Mouse (Mus musculus) heart, postnatal 14 days (tissue): ENCODE measurements around the gene Gna11. TPM values are rescaled to one million over a fixed set of nuclear protein-coding genes. Genes with fewer than 3 reads are reported as not detected.

Experiments used
- DNase-seq, 2 experiments: peaks; one replicate each; pipeline ENCODE4 v3.0.0; 2021 to 2022
- intact Hi-C: fragments of 180-260 bp; cut with DNase I; formaldehyde crosslinking; loops from one replicate; pipeline ENCODE4 v1.15.1; 2025
- long read RNA-seq, 2 experiments: library from polyadenylated mRNA; stranded (forward); transcript quantifications; one replicate each; pipeline ENCODE4 v2.0.0; 2021
- total RNA-seq, 2 experiments: library from RNA; stranded (reverse); gene quantifications; 2 replicates each; pipeline ENCODE4 v1.2.3; 2021

The Gna11 gene
- total RNA-seq, result 10 to 100 TPM; 50.6 to 51.6 TPM
- long read RNA-seq, experiment 1, transcript Gna11-201 (7 exons, 3,414 nt), result major isoform, 92 of 112 reads
- long read RNA-seq, experiment 1, partial matches to known transcripts, result 16 of 112 reads
- long read RNA-seq, experiment 1, other reads (novel, unspliced or antisense), result 3 of 112 reads
- long read RNA-seq, experiment 2, transcript Gna11-201 (7 exons, 3,414 nt), result major isoform, 84 of 112 reads
- long read RNA-seq, experiment 2, partial matches to known transcripts, result 1 of 112 reads
- long read RNA-seq, experiment 2, other reads (novel, unspliced or antisense), result 27 of 112 reads

DNA sequence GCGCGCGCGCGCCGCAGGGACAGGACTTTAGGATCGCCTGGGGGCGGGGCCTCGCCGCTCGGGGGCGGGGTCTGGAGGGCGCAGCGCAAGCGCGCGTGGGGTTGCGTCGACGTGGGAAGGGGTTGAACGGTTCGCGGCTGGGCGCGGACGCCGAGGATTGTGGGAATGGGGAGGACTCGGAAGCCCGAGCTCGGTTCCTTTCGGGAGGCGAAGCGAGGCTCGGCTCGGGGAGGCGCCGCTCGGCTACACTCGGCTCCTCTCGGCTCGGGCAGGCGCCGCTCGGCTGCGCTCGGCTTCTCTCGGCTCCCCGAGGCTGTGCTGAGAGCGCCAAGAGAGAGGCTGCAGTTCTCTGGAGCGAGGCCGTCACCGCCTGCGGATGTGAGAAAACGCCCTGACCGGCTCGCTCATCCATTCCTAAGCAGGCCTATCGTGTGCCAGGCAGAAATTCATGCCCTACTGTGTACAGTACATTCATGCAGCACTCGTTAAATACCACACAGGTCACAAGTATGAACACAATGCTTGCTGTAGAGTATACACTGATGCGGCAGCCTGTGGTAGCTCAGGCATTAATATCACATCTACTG, at the start of gene Gna11:
Gna11 (minus strand) TSS at position 30 of the 587 bp plus-strand sequence.
- DNase-seq, result peak; percentile 100
- intact Hi-C loops, result loop anchor here (10.0 kb wide), 1 partner anchor 160 kb away; the partner anchor contains the start of genes Dohh, Gm48551 and Gm48552

DNA sequence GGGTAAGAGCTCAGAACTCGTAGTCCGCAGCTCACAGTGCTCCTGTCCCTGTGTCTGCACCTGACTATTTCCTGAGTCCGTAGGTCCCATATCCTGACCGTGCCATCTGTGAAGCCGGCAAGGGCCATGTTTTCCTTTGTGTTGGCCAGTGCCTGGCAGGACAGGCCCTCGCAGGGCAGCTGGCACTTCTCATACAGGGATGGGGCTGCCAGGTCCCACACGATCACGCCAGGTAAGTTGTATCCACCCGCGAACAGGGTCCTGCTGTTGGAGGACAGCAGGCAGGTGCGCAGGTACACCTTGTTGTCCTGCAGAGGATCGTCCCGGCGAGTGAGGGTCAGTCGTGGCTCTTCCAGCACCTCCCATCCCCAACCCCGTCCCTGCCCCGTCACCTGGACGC, 48.9 kb upstream of the Gna11 start:
- intact Hi-C loops, result no loop called here
- no peak for DNase-seq

DNA sequence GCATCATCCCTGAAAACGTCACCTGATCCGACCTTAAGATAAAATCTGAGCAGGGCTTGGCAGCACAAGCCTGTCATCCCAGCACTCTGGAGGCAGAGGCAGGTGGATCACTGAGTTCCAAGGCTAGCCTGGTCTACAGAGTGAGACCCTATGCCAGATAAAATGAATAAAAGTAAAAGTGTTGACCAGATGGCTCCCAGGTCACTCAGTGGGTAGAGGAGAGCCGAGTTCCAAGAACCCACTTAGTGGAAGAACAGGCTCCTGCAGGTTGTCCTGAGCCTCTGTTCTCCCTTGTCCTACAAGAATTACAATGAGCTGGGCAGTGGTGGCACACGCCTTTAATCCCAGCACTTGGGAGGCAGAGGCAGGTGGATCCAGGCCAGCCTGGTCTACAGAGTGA, 48.2 kb upstream of the Gna11 start:
- no peak for DNase-seq
- intact Hi-C loops, result no loop called here

GRCm38 (mm10) chr10:81592631-81593030, 47.6 kb upstream of the Gna11 start:
- no peak for DNase-seq

DNA sequence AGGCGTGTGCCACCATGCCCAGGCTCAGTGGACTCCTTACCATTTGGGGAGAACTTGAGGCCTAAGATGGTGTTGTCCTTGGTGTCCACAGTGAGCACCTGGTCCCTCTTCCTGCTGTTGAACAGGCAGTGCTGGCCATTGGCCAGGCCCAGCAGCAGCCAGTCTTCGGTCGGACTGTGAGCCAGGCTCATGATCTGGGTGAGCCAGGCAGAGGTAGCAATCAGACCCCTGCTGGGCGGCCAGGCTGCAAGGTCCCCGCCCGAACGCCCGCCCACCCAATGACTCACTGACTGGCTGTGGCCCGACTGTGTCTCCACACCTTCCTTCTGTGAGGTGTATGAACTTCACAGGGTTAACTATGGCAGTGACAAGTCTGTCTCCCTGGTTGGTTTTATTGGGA, 46.9 kb upstream of the Gna11 start:
- no peak for DNase-seq
- intact Hi-C loops, result no loop called here

More at GRCm38 (mm10) chr10:81592631-81593030, 47.6 kb upstream of the Gna11 start:
- intact Hi-C loops, result no loop called here

DNA sequence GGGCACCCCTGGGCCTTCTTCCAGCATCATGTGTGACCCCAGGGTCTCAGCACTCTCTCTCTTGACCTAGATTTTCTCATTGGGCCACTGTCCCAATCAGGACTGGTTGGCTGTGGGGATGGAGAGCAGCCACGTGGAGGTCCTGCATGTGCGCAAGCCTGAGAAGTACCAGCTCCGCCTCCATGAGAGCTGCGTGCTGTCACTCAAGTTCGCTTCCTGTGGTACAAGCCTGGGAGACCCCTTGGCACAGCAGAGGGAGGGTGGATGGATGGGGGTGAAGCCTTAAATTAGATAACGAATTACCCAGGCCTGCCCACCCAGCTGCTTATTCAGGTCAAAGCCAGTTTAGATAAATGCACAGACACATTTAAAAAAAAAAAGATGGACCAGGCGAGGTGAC, 43.7 kb upstream of the Gna11 start:
- no peak for DNase-seq
- intact Hi-C loops, result no loop called here

GRCm38 (mm10) chr10:81583347-81583746, 38.4 kb upstream of the Gna11 start:
- intact Hi-C loops, result no loop called here
- no peak for DNase-seq

DNA sequence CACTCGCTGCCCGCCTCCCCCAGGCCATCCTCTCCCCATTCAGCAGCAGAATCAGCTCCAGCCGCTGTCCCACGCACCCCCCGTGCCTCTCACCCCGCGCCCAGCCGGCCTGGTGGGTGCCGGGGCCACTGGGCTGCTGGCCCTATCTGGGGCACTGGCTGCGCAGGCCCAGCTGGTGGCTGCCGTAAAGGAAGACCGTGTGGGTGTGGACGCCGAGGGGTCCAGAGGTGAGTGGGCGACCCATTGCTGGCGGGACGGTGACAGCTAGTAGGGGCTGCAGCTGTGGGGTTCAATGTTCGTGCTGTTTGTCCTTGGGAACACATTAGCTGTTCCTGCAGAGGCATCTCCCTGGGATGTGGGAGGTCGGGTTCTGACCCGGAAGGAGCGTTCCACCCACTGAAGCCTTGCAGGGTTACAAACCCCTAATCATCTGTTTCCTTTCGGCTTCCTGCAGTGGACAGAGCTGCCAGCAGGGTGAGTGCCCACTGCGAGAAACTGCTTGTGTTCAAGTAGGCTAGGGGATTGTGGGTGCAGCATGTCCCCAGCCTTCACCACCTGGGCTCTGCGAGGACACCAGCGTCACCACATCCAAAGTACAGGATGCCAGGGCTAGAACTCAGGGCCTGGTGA, 35.6 kb upstream of the Gna11 start:
- intact Hi-C loops, result no loop called here
- DNase-seq, result no peak

DNA sequence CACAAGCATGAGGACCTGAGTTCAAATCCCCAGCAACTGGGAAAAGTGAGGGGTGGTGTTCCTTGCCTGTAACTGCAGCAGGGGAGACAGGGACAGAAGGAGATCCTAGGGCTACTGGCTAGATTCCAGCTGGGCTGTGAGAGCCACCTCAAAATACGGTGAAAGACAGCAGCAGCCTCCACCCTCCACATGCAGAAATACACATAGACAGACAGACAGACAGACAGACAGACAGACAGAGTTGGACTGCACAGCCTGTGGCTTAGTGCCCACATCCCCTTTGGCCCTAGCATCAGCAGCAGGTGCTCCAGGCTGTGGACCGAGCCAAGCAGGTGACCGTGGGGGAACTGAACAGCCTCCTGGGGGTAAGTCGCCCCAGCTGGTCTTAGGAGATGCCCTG, 35.0 kb upstream of the Gna11 start:
- intact Hi-C loops, result no loop called here
- DNase-seq, result no peak

DNA sequence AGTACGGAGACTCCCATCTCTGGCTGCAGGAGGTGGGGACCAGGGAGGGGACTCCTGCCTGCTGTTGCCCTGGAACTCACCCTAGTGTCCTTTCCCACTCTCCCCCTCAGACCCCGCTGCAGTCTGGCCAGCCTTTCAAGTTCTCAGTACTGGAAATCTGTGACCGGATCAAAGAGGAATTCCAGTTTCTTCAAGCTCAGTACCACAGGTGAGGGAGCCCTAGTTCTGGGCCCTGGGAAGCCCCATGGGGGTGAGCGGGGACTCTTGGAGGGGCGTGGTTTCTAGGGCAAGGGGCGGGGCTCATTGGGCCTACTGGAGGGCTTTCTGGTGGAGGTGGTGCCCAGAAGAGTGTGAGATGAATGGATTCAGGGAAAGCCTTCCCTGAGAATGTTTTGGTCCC, 30.7 kb upstream of the Gna11 start:
- DNase-seq, result no peak
- intact Hi-C loops, result loop anchor here (2.0 kb wide), 1 partner anchor 21 kb away; no protein-coding TSS in a partner anchor

- peak; percentile 69 to 76 for DNase-seq
- intact Hi-C loops, result loop anchor here (2.0 kb wide), 1 partner anchor 22 kb away; no protein-coding TSS in a partner anchor
Measured at GRCm38 (mm10) chr10:81575208-81575631, 30.2 kb upstream of the Gna11 start.

DNA sequence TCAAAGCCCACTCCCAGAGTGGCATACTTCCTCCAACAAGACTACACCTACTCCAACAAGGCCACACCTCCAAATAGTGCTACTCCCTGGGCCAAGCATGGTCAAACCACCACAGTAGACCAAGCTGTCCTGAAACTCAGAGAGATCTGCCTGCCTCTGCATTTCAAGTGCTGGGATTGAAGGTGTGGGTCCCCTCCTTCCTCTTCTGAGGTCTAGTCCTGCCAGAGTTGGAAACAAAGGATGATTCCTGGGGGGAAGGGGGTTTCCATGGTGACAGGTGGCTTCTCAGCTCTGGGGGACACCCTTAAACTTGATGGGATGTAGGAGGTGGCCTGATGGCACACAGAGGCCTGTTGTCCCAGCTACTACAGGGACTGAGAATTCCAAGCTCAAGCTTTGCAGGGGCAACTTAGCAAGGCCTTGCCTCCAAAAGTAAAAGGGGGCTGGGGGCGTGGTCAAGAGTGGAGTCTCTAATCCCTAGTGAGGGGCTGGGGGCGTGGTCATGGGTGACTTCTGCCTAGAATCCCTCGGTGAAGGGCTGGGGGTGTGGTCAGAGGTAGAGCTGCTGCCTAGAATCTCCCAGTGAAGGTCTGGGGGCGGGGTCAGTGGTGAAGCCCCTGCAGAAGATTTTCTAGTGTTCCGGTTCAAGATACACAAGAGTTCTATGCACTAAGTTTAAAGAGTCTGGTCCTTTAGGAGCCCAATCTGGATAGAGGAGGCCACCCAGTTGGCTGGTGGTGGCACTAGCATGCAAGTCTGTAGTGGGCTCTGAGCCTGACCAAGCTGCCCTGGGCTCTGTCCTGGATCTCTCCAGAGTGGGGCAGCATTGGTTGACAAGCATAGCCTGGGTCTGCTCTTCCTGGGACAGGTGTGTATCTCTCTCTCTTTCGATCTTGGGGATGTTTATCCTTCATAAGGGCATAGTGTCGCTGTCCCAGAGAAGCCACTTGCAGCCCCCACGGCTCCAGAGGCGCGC, 29.4 kb upstream of the Gna11 start, which contains the start of gene Tle2:
Tle2 (plus strand) TSS at position 481 of the 976 bp plus-strand sequence.
- DNase-seq, result no peak
- intact Hi-C loops, result loop anchor here (2.0 kb wide), 1 partner anchor 22 kb away; no protein-coding TSS in a partner anchor

DNA sequence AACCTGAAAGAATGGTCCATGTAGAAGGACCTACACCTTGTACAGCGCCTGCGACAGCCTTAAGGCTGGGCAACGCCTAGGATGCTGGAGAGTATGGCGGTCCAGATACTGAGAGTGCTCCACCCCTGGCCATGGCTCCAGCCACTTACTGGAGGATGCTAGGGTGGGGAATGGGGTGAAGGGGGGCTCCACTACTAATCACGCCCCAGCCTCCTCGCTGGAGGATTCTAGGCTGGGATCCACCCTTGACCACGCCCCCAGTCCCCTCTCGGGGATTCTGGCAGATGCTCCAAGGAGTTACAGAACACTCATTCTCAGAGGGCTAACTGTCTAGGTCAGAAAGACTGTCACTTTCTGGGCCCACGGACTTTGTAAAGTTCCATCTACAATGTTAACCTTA, 28.0 kb upstream of the Gna11 start:
- peak; percentile 69 to 71 for DNase-seq
- intact Hi-C loops, result no loop called here

GRCm38 (mm10) chr10:81572133-81572671, 27.2 kb upstream of the Gna11 start:
- intact Hi-C loops, result no loop called here
- no peak for DNase-seq

GRCm38 (mm10) chr10:81571501-81571876, 26.5 kb upstream of the Gna11 start:
- peak; percentile 96 to 99 for DNase-seq
- intact Hi-C loops, result no loop called here

DNA sequence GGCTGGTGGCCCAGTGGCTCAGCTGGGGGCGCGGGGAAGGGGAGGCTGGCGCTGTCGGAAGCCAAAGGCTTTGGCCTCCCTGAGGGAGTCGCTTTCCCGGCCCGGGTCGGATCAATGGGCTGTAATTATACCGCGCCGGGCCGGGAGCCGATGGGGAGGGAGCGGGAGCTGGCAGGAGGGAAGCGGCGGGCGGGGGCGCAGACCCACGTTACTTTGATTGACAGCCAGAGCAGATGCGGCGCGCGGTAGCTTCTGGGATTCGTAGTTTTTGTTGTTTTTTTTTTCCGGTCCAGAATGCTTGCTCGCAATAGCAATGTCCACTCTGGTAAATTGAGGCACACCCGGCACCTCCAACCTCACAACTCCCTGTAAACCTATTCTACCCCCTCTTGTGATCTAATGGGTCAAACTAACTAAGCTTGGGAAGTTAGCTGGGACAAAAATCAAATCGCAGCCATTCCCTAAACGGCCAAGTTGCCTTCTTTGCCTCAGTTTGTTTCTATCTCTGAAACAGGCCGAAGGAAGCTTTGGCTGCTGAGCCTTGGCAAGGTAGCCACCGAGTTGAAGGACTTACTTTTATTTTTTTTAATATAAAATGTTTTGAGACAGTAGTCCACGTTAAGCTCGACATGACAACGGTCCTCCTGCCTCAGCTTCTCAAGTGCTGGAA, 26.0 kb upstream of the Gna11 start:
- peak; percentile 93 to 95 for DNase-seq
- intact Hi-C loops, result no loop called here

DNA sequence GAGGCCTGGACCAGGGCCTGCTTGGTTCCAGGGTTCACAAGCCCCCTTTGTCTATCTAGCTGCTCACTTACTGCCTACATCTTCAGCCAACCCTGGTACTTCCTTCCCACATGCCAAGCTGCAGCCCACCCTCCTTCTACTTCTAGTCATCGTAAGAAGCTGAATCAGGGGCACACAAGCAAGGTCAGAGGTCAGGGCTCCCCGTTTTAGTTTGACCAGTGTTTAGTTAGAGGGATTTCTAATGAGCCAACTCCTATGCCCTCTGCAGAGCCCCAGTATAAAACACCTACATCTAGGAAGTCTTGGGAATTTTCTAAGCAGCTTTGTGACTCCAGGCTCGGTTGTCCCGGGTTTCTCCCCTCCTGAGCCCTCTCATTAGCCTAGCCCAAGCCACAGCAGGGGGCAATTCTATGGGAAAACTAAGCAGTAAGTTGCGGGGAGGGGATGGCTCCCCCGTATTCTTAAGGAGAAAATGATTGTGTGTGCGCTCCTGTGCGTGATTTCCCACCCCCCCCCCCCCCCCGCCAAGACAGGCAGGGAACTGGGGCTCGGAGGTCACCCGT, 25.3 kb upstream of the Gna11 start:
- intact Hi-C loops, result no loop called here
- no peak for DNase-seq

DNA sequence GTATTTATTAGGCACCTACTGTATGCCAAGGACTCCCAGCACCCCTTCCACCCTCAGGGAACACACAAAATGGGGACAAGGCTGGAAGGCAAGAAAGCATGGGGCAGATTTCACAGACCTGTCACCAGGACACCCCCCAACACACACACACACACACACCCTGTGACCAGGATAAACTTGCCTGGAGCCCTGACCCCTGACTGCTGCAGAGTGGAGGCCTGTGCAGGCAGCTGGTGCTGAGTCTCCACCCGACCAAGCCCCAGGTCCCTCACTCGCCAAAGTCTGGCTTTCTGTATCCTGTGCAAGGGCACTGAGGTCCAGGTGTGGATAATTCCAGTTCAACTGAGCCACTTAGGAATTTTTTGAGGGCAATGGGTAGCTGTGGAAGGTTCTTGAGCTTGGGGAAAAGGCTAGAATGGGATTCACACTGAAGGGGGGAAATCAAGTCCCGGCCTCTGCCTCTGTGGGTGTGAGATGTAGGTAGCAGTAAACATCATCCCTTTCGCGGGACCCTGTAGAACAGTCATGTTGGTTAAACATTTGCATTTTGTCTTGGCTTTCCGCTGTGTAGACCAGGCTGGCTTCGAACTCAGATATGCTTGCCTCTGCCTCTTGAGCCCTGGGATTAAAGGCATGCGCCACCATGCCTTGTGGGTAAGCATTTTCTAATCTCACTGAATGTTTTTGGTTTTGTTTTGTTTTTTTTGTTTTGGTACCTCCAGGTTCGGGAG, 24.7 kb upstream of the Gna11 start:
- intact Hi-C loops, result no loop called here

More for the DNA sequence above, 24.7 kb upstream of the Gna11 start:
- no peak for DNase-seq
